Mouse (Mus musculus) olfactory bulb, adult 2 months (tissue): ENCODE measurements around the gene Aldh1l1. TPM values are rescaled to one million over a fixed set of nuclear protein-coding genes. Genes with fewer than 3 reads are reported as not detected.

Source experiments
- H3K27ac ChIP-seq: fragments of 200-500 bp; 2 replicates; pipeline ENCODE4 v1.5.1; 2012; ENCODE audit warnings: low read depth, low read length; ENCODE audit not compliant: insufficient read depth
- H3K4me1 ChIP-seq: fragments of 200-500 bp; 2 replicates; pipeline ENCODE4 v1.6.1; 2012; ENCODE audit warnings: low read length; ENCODE audit not compliant: control insufficient read depth, insufficient read depth
- H3K4me3 ChIP-seq: fragments of 200-500 bp; 2 replicates; pipeline ENCODE4 v1.5.1; 2012; ENCODE audit warnings: mild to moderate bottlenecking, low read depth, low read length, moderate library complexity; ENCODE audit not compliant: insufficient read depth
- CTCF ChIP-seq: fragments of 200-500 bp; IDR thresholded peaks from 2 replicates; pipeline ENCODE4 v1.5.1; 2012; ENCODE audit warnings: low read depth, mild to moderate bottlenecking, low read length, moderate library complexity; ENCODE audit not compliant: insufficient read depth
- POLR2A ChIP-seq: fragments of 200-500 bp; IDR thresholded peaks from 2 replicates; pipeline ENCODE4 v1.6.1; 2012; ENCODE audit warnings: mild to moderate bottlenecking, low read depth, low read length, moderate library complexity; ENCODE audit not compliant: insufficient read depth
- WGBS: fragments of 180-500 bp; shearing (Covaris S2); methylation state at CpG from one replicate; pipeline ENCODE4 v1.1.7; 2018; 5-methylcytosine and 5-hydroxymethylcytosine counted together
- polyA plus RNA-seq: library from polyadenylated mRNA; stranded (reverse); fragments of >200 nt; gene quantifications from 2 replicates; pipeline ENCODE4 v1.2.4, GENCODE M21; 2012; ENCODE audit warnings: low replicate concordance; ENCODE audit not compliant: missing spikeins, insufficient read depth, insufficient read length

Gene Aldh1l1
- polyA plus RNA-seq, 1 experiment, result not detected

DNA sequence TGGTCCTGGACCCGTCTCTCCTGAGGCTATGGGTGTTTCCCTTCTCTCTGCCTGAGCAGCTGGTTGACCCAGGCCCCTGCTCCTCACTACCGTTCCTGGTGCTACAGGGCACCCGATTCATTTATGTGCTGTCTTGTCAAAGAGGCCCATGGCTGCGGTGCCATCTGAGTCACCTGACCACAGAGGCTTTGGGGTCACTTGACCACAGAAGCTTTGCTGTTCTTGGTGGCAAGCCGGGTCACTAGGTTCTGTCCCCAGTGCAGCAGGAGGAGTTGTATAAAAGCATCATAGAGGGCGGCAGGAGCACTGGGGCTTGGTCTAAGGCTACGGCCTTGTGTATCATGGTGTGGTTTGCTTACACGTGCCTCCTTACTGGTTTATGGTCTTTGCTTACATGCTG, 127.0 kb downstream of the Aldh1l1 start:
- Histone ChIP-seq H3K4me3 (no peak overlapping the region), H3K4me1 (no peaks in the 10 kb centered on the region; the same call in 1 of the 2 replicates), H3K27ac (no peak overlapping the region)
- no peak for TF ChIP-seq CTCF
- no peak for TF ChIP-seq POLR2A
- 94% methylated on average over 8 of the region's 8 CpGs for WGBS

DNA sequence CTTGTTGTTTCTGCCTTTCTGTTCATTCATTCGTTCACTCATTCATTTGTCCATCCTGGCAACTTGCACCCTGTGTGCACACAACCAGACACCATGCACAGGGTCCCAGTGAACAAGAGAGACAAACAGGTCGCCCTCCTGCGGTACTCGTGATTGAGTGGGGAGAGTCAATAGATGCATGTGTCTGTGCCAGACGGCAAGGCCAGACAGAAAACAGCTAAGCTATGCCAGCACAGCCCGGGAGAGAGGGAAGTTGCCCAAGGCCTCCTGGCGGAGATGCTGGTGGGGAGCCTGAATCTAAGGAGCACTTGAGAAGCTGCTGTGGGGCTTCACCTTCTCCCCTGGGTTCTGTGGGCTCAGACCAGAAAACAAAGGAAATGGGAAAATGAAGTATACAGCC, 129.1 kb downstream of the Aldh1l1 start:
- TF ChIP-seq POLR2A (no peak), CTCF (no peak)
- WGBS, result 54% methylated on average over 7 of the region's 7 CpGs
- H3K4me3 ChIP-seq, result no peak overlapping the region

DNA sequence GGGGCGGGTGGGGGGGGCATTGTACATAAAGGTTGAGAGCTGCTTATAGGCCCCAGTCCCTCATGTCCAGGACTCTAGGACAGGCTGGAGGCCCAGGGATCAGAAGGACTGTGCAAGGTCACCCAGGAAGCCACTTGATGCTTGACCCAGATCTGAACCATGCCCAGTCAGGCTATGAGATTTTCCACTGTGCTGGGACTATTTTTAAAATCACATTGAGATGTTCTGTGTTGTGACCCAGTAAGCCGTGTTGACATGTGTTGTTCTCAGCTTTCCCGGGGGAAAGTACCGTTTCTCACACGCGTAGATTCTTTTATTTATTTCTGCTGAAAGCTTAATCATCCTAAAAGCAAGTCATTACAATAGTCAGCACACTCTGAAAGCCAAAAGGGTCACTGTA, 129.8 kb downstream of the Aldh1l1 start:
- TF ChIP-seq CTCF (no peak), POLR2A (no peak)

More for the DNA sequence above, 129.1 kb downstream of the Aldh1l1 start:
- no peak overlapping the region for H3K27ac ChIP-seq
- H3K4me1 ChIP-seq, result peaks cover 3% of the 10 kb centered on the region; the same call in 1 of the 2 replicates

DNA sequence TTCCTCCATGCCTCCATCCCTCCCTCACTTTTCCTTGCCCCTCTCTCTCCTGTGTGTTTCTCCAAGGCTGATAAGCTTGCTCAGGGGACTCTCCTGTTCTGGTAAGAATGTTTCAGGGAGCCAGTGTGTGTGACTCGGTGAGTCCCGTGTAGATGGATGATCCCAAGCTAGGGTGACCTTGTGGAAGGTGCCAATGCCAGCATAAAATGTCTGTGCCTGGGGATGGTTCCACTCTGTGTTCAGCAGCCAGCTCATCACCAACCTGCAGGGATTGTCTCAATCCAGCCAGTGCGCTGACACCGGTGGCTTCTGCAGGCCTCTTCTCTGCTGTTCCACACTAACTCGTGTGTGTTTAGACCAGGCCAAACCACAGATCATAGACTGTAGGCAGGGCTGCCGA, 130.3 kb downstream of the Aldh1l1 start:
- H3K4me3 ChIP-seq, result no peak overlapping the region
- H3K4me1 ChIP-seq, result peaks cover 3% of the 10 kb centered on the region; the same call in 1 of the 2 replicates
- no peak overlapping the region for H3K27ac ChIP-seq
- 97% methylated on average over 6 of the region's 6 CpGs for WGBS
- TF ChIP-seq POLR2A (no peak), CTCF (no peak)

More for the DNA sequence above, 129.8 kb downstream of the Aldh1l1 start:
- Histone ChIP-seq H3K27ac (no peak overlapping the region), H3K4me1 (peaks cover 3% of the 10 kb centered on the region; the same call in 1 of the 2 replicates), H3K4me3 (no peak overlapping the region)
- WGBS, result 86% methylated on average over 6 of the region's 6 CpGs

DNA sequence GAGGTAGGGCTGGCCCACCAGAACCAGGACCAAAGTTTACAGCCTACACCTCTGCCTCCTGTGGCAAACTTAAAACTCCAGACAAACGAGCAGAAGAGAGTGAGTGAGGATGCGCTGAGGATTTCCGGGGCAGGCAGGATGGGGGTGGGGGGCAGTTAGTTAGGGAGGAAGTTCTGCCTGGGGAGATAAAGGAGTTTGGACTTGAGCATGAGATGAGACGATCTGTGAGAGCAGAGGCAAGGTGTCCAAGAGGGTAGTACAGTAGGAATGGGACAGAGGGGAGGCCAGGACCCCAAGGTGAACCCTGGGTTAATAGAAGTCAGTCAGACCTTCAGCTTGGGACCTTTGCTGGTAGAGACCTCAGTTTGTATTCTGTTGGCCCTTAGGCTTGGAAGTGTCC, 132.0 kb downstream of the Aldh1l1 start:
- 86% methylated on average over 4 of the region's 4 CpGs for WGBS

DNA sequence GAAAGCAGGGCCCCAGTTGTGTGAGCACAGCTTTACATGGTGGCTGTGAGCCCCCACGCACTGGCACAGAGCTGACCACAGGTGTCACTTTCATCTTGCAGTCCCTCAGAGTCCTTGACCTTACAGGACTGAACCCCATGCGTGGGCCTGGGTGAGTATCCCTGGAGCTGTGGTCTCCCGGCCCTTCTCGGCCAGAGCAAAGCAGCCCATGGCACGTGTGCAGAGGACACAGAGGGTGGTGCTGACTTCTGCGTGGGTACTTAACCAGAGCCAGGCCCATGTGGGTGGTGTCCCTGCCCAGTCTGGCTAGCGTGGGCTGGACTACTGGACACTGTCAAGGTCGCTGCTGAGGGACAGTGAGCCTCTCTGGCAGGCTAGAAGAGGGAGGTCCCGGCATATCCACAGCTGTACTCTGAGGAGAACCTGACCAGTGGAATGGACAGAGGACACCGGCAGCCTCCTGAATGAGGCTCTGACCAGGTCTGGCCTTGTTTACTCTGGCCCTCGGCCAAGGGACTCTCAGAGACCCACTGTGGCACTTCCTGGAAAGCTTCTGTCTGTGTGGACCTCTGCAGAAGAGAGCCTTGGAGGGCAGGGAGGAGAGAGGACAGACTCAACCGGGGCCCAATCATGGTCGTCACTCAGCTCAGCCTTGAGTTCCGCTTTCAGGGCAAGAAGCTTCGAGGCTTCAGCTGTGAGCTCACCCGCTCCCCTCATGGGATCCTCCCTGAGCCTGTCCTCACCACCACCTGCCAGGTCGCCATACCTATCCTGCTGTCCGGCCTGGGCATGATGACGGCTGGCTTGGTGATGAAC, 132.8 kb downstream of the Aldh1l1 start:
- TF ChIP-seq POLR2A (no peak), CTCF (no peak)
- no peak overlapping the region for H3K4me3 ChIP-seq
- 88% methylated on average over 19 of the region's 19 CpGs for WGBS

More for the DNA sequence above, 132.0 kb downstream of the Aldh1l1 start:
- Histone ChIP-seq H3K27ac (no peak overlapping the region), H3K4me3 (no peak overlapping the region), H3K4me1 (peaks cover 7% of the 10 kb centered on the region)
- TF ChIP-seq CTCF (no peak), POLR2A (no peak)

DNA sequence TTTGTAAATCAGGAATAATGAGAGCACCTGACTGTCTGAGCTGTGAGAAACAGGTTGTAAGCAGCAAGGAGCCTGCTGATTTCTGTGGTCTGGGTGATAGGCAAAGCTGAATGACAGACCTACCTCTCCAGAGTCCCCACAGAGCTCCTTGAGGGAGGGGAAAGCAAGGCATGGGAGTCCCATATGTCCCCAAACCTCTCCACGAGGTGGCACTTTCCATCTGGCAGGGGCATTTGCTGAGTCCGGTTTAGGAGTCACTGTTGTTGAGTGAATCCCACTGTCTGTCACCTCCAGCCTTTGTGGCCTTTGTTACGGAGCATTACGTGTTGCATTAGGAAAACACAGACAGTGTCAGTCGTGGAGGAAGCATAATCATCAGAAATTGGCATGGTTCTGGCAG, 133.7 kb downstream of the Aldh1l1 start:
- no peak for TF ChIP-seq CTCF
- no peak for TF ChIP-seq POLR2A
- 85% methylated on average over 5 of the region's 5 CpGs for WGBS
- H3K4me3 ChIP-seq, result no peak overlapping the region
- peaks cover 7% of the 10 kb centered on the region for H3K4me1 ChIP-seq
- no peak overlapping the region for H3K27ac ChIP-seq

More for the DNA sequence above, 132.8 kb downstream of the Aldh1l1 start:
- Histone ChIP-seq H3K27ac (no peak overlapping the region), H3K4me1 (peaks cover 7% of the 10 kb centered on the region)

DNA sequence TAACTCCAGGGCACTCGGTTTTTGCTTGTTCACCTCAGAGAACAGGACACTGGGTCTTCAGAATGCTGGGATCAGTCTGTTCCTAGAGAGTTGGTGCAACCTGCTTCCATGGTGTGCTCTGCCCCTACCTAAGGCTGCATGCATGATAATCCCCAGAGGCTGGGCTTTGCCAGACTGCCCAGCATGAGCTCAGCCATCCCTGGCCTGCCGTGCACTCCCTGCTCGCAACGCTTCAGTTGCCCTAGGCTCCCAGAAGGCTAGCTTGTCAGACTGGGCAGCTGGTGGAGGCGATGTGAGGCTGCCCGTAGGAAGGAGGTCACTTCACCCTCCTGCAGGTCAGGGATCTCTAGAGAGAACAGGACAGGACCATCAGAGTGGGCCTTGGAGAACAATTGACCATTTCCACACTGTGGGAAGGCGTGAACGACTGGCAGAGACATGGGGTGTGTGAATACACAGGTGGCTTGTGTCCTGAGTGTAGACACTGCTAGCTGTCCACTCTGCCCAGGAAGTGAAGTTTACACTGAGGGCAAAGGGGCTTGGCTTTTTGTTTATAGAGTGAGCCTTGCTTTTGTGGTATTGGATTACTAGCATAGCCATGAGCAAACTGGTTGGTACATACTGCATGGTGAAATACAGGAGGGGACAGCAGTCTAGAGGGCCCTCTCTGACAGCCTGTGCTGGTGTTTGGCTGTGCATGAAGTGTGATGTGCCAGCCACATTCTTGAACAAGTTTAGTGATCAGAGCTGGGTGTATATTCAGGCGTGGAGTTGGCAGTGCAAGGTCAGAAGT, 134.8 kb downstream of the Aldh1l1 start:
- 82% methylated on average over 9 of the region's 9 CpGs for WGBS
- TF ChIP-seq CTCF (no peak), POLR2A (no peak)
- no peak overlapping the region for H3K27ac ChIP-seq
- no peak overlapping the region for H3K4me3 ChIP-seq
- peaks cover 7% of the 10 kb centered on the region for H3K4me1 ChIP-seq

DNA sequence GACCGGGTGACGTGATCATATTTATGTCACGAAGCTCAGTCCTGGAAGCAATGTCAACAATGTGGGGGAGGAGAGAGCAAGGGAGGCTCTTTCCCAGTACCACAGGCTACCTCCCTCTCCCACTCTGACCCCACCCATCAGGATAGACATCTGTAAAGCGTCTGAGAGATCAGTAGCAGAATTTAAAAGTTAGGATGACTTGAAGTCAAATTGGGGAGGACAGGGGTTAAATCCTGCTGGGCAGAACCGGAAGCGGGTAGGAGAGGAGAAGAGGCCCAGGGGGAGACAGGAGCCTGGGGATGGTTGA, 135.3 kb downstream of the Aldh1l1 start:
- H3K4me1 ChIP-seq, result peaks cover 7% of the 10 kb centered on the region
- TF ChIP-seq POLR2A, result no peak
- no peak for TF ChIP-seq CTCF
- 94% methylated on average over 6 of the region's 6 CpGs for WGBS
- no peak overlapping the region for H3K4me3 ChIP-seq
- H3K27ac ChIP-seq, result no peak overlapping the region

DNA sequence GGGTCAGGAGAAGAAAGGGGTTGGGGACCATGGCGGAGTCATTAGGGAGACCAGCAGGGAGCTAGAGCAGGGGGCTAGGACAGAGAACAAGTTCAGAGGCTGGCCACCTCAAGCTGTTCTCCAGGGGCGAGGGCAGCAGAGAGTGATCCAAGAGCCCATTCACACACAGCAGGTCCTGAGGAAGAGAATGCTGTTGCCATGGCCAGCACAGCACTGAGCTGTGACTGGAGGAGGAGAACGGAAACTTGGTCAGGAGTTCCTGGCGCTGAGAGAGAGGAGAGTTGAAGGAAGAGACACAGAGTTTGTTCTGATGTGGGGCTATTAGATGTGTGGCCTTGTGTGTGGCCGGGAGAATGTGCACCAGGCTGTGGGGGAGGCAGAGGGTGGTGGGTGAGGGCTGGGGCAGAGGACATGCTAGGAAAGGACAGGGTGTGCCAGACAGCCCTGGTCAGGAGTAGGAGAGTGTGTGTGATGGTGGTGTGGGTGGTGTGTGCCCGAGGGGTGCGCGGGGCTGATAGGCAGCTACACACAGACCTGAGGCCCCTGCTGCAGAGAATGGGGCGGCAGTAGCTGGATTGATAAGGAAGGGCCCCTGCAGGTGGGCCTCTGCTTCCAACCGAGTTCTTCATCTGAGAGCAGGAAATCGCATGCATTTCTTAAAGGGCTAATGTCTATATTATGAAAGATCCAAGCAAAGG, 136.7 kb downstream of the Aldh1l1 start:
- Histone ChIP-seq H3K4me3 (no peak overlapping the region), H3K4me1 (peaks cover 7% of the 10 kb centered on the region), H3K27ac (no peak overlapping the region)
- 59% methylated on average over 11 of the region's 11 CpGs for WGBS
- TF ChIP-seq POLR2A (no peak), CTCF (no peak)
